Mouse (Mus musculus) cortical plate, adult 2 months (tissue): ENCODE results near the gene Cfp.

Source experiments
- CTCF ChIP-seq: fragments of 200-500 bp; IDR thresholded peaks from 2 replicates; pipeline ENCODE4 v1.5.1; 2011; ENCODE audit warnings: mild to moderate bottlenecking, control low read depth, low read length; ENCODE audit not compliant: insufficient read depth; ENCODE audit errors: extremely low read depth
- POLR2A ChIP-seq: fragments of 200-500 bp; IDR thresholded peaks from 2 replicates; pipeline ENCODE4 v1.6.1; 2011; ENCODE audit warnings: mild to moderate bottlenecking, low read length, control low read depth; ENCODE audit not compliant: insufficient read depth; ENCODE audit errors: extremely low read depth

- TF ChIP-seq POLR2A: no peak
- no peak for TF ChIP-seq CTCF
Observed at GRCm38 (mm10) chrX:20921366-20921765, 10.0 kb downstream of the Cfp start.
